Mouse (Mus musculus): Measurements from ENCODE around the gene Mlph. TPM values are rescaled to one million over a fixed set of nuclear protein-coding genes. Genes with fewer than 3 reads are reported as not detected.
A peak's percentile ranks its signal among the peaks of the same experiment; 100 is the strongest.

Mlph gene
- total and polyA plus RNA-seq, 3 experiments: not detected

- no peak for TF ChIP-seq ELF1 (IDR thresholded peaks at IDR 0.05; ENCODE audit: low read depth, low read length)
- TF ChIP-seq CHD2 (IDR thresholded peaks at IDR 0.05; ENCODE audit: low read length): no peak
- TF ChIP-seq MEF2A (IDR thresholded peaks at IDR 0.05; ENCODE audit: extremely low read depth, insufficient replicate concordance, low read depth, low read length, poor library complexity, severe bottlenecking): no peak
- no peak for TF ChIP-seq BHLHE40 (IDR thresholded peaks at IDR 0.05; ENCODE audit: borderline replicate concordance, low read depth, low read length)
- TF ChIP-seq USF2 (IDR thresholded peaks at IDR 0.05; ENCODE audit: borderline replicate concordance in 1 of 2, insufficient read depth in 1 of 2, low read depth in 1 of 2, low read length in 2 of 2): no peak
- TF ChIP-seq GABPA (IDR thresholded peaks at IDR 0.05; ENCODE audit: low read depth, low read length): no peak
- no peak for TF ChIP-seq POLR2A (IDR thresholded peaks at IDR 0.05; ENCODE audit: control insufficient read depth in 1 of 2, insufficient read depth in 1 of 2, low read depth in 1 of 2, low read length in 2 of 2, poor library complexity in 1 of 2)
- TF ChIP-seq CTCF (IDR thresholded peaks at IDR 0.05 in 2 of 3, conservative IDR thresholded peaks at IDR 0.05 in 1 of 3; ENCODE audit: control insufficient read depth in 1 of 3, insufficient read depth in 1 of 3, low read depth in 2 of 3, low read length in 3 of 3, poor library complexity in 1 of 3, severe bottlenecking in 1 of 3): no peak
- no peak for TF ChIP-seq RAD21 (IDR thresholded peaks at IDR 0.05; ENCODE audit: low read depth, low read length)
- TF ChIP-seq RCOR1 (IDR thresholded peaks at IDR 0.05; ENCODE audit: low read depth, low read length): no peak
- TF ChIP-seq TBP (IDR thresholded peaks at IDR 0.05; ENCODE audit: low read depth, low read length): no peak
- TF ChIP-seq GATA1 (IDR thresholded peaks at IDR 0.05; ENCODE audit: low read depth, low read length): no peak
- TF ChIP-seq ZC3H11A (IDR thresholded peaks at IDR 0.05; ENCODE audit: low read depth, low read length): no peak
- no peak for TF ChIP-seq ZKSCAN1 (IDR thresholded peaks at IDR 0.05; ENCODE audit: low read depth, low read length)
- no peak for TF ChIP-seq TAL1 (IDR thresholded peaks at IDR 0.05; ENCODE audit: low read length)
- no peak for TF ChIP-seq MAX (IDR thresholded peaks at IDR 0.05; ENCODE audit: low read length)
- H3K27ac ChIP-seq (ENCODE audit: control insufficient read depth, low read depth, low read length): no peak overlapping the region
- H3K36me3 ChIP-seq (ENCODE audit: control insufficient read depth in 1 of 2, insufficient read depth in 2 of 2, low read length in 2 of 2): no peaks in the 10 kb centered on the region
- no peaks in the 10 kb centered on the region for H3K9me3 ChIP-seq (replicated peaks; ENCODE audit: insufficient read depth, low read length)
- H3K4me1 ChIP-seq (ENCODE audit: control insufficient read depth in 1 of 2, insufficient read depth in 2 of 2, low read length in 2 of 2): no peaks in the 10 kb centered on the region
- H3K79me2 ChIP-seq (ENCODE audit: control insufficient read depth, insufficient read depth, low read length, poor library complexity): no peaks in the 10 kb centered on the region
- no peaks in the 10 kb centered on the region for H3K27me3 ChIP-seq (ENCODE audit: control insufficient read depth in 1 of 2, insufficient read depth in 2 of 2, low read length in 2 of 2)
- no peak for DNase-seq (ENCODE audit: low read depth, low spot score)
- no peak overlapping the region for H3K4me3 ChIP-seq (ENCODE audit: control insufficient read depth in 1 of 2, insufficient read depth in 1 of 2, low read depth in 2 of 2, low read length in 2 of 2)
- no peak overlapping the region for H3K9ac ChIP-seq (ENCODE audit: control insufficient read depth, low read depth, low read length, poor library complexity, severe bottlenecking)
These were observed 13.2 kb downstream of the Mlph start for GRCm38 (mm10) chr1:90927929-90928574.

- Histone ChIP-seq H3K27me3 (ENCODE audit: control insufficient read depth in 1 of 2, insufficient read depth in 2 of 2, low read length in 2 of 2) (no peaks in the 10 kb centered on the region), H3K79me2 (ENCODE audit: control insufficient read depth, insufficient read depth, low read length, poor library complexity) (no peaks in the 10 kb centered on the region), H3K9me3 (replicated peaks; ENCODE audit: insufficient read depth, low read length) (no peaks in the 10 kb centered on the region)
These were observed 13.7 kb downstream of the Mlph start for GRCm38 (mm10) chr1:90928575-90928934.

More at GRCm38 (mm10) chr1:90928575-90928934, 13.7 kb downstream of the Mlph start:
- no peaks in the 10 kb centered on the region for H3K36me3 ChIP-seq (ENCODE audit: control insufficient read depth in 1 of 2, insufficient read depth in 2 of 2, low read length in 2 of 2)
- no peak overlapping the region for H3K27ac ChIP-seq (ENCODE audit: control insufficient read depth, low read depth, low read length)
- no peak overlapping the region for H3K9ac ChIP-seq (ENCODE audit: control insufficient read depth, low read depth, low read length, poor library complexity, severe bottlenecking)
- no peak overlapping the region for H3K4me3 ChIP-seq (ENCODE audit: control insufficient read depth in 1 of 2, insufficient read depth in 1 of 2, low read depth in 2 of 2, low read length in 2 of 2)
- TF ChIP-seq GABPA (IDR thresholded peaks at IDR 0.05; ENCODE audit: low read depth, low read length) (no peak), SMC3 (IDR thresholded peaks at IDR 0.05; ENCODE audit: low read depth, low read length) (peak; percentile 77), RCOR1 (IDR thresholded peaks at IDR 0.05; ENCODE audit: low read depth, low read length) (no peak), ZC3H11A (IDR thresholded peaks at IDR 0.05; ENCODE audit: low read depth, low read length) (peak; percentile 71), CTCF (IDR thresholded peaks at IDR 0.05 in 2 of 3, conservative IDR thresholded peaks at IDR 0.05 in 1 of 3; ENCODE audit: control insufficient read depth in 1 of 3, insufficient read depth in 1 of 3, low read depth in 2 of 3, low read length in 3 of 3, poor library complexity in 1 of 3, severe bottlenecking in 1 of 3) (peak; percentile 63 to 82 (median 67)), RAD21 (IDR thresholded peaks at IDR 0.05; ENCODE audit: low read depth, low read length) (peak; percentile 83)
- no peaks in the 10 kb centered on the region for H3K4me1 ChIP-seq (ENCODE audit: control insufficient read depth in 1 of 2, insufficient read depth in 2 of 2, low read length in 2 of 2)
- DNase-seq (ENCODE audit: low read depth, low spot score): peak; percentile 68

Data from MEL (cell line).